Mouse (Mus musculus) forebrain, embryonic 15.5 days (tissue): ENCODE measurements at regions not wholly inside any gene's neighbourhood (a gene's known extent, or its start where the extent isn't known, plus 50 kb on each side); places are given as distances from the start of the nearest gene placed in this dataset.
A peak's percentile ranks its signal among the peaks of the same experiment; 100 is the strongest.

Source experiments
- ATAC-seq: fragments of 200-750 bp; cut with Nextera tagmentation; replicated peaks from 2 replicates; pipeline ENCODE4 v1.8.0; 2017; ENCODE audit warnings: mild to moderate bottlenecking, moderate TSS enrichment, moderate library complexity
- H3K27ac ChIP-seq: fragments of 300-500 bp; sonication (generic); replicated peaks from 2 replicates; pipeline ENCODE4 v1.5.1; 2015; ENCODE audit warnings: mild to moderate bottlenecking, inconsistent platforms
- H3K27me3 ChIP-seq: fragments of 300-500 bp; sonication (generic); 2 replicates; pipeline ENCODE4 v1.6.1; 2015; ENCODE audit warnings: inconsistent platforms
- H3K36me3 ChIP-seq: fragments of 300-500 bp; sonication (generic); 2 replicates; pipeline ENCODE4 v1.6.1; 2015; ENCODE audit warnings: mild to moderate bottlenecking, inconsistent platforms
- H3K4me1 ChIP-seq: fragments of 300-500 bp; sonication (generic); 2 replicates; pipeline ENCODE4 v1.6.1; 2015; ENCODE audit warnings: inconsistent platforms
- H3K4me2 ChIP-seq: fragments of 300-500 bp; sonication (generic); replicated peaks from 2 replicates; pipeline ENCODE4 v1.6.1; 2015; ENCODE audit warnings: mild to moderate bottlenecking, inconsistent platforms
- H3K4me3 ChIP-seq: fragments of 300-500 bp; sonication (generic); 2 replicates; pipeline ENCODE4 v1.5.1; 2015; ENCODE audit warnings: mild to moderate bottlenecking, inconsistent platforms
- H3K9ac ChIP-seq: fragments of 300-500 bp; sonication (generic); replicated peaks from 2 replicates; pipeline ENCODE4 v1.6.1; 2015; ENCODE audit warnings: mild to moderate bottlenecking, inconsistent platforms
- H3K9me3 ChIP-seq: fragments of 300-500 bp; sonication (generic); 2 replicates; pipeline ENCODE4 v1.6.1; 2016; ENCODE audit warnings: inconsistent platforms
- WGBS: fragments of 180-500 bp; shearing (Covaris S2); methylation state at CpG from one replicate; pipeline ENCODE4 v1.1.7; 2015; ENCODE audit warnings: mixed read lengths; 5-methylcytosine and 5-hydroxymethylcytosine counted together

DNA sequence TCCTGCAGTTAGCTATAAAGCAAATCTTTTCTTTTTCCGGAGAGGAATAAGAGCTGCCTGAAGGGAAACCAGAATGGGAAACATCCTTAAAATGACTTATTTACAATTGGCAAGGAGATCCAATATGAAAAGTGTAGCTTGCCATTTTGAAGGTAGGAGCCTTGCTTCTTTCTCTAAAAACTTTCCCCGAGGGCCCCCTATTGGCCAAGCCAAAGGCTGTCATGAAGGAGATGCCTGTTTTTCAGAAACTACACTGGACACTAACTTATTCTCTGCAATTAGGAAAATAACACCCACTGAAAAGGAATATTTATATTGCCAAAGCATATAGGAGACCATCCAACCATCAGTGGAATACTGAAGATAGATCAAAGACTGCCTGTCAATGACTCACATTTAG is 312.8 kb upstream of the Thrb start:
- no peak overlapping the region for H3K4me3 ChIP-seq
- no peaks in the 10 kb centered on the region for H3K4me1 ChIP-seq
- H3K36me3 ChIP-seq, result no peaks in the 10 kb centered on the region
- WGBS, result 74% methylated on average over 2 of the region's 2 CpGs
- no peaks in the 10 kb centered on the region for H3K27me3 ChIP-seq
- no peaks in the 10 kb centered on the region for H3K9me3 ChIP-seq
- ATAC-seq, result no peak
- no peak overlapping the region for H3K9ac ChIP-seq
- H3K27ac ChIP-seq, result no peak overlapping the region
- H3K4me2 ChIP-seq, result no peak overlapping the region

DNA sequence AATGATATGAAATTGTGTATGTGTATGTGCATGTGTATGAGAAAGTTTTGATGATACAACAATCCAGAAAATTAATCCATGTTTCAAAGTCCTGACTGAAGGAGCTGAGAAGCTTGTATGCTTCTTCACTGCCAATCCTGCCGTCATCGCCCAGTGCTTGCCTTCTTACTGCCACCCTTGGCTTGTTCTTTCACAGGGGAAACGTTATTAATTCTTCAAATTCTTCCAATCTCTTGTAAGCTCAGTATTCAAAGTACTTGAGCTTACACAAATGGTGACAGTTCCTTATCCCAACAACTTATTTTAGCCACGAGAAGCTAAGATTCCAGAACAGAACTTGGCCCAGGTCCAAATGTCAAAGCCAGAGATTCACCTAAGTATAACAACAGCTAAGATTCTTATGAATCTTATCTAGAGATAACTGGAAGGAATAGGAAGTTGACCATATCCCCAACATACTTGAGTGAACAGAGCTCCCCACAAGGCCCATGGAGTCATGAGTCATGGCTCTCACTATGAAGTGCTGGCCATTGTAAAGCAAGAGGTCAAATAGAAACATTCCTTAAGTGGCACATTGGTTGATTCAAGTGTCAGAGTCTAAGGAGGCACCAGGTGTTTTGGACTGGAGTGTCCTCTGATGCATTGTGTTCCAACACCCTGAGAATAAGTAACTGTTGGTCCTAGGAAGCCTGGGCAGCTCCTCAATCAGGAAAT is 307.6 kb upstream of the Thrb start:
- ATAC-seq, result no peak
- Histone ChIP-seq H3K27ac (no peak overlapping the region), H3K36me3 (no peaks in the 10 kb centered on the region), H3K9me3 (no peaks in the 10 kb centered on the region), H3K4me3 (no peak overlapping the region), H3K9ac (no peak overlapping the region), H3K4me1 (no peaks in the 10 kb centered on the region), H3K27me3 (no peaks in the 10 kb centered on the region), H3K4me2 (no peak overlapping the region)
- WGBS, result 86% methylated on average over 4 of the region's 4 CpGs

DNA sequence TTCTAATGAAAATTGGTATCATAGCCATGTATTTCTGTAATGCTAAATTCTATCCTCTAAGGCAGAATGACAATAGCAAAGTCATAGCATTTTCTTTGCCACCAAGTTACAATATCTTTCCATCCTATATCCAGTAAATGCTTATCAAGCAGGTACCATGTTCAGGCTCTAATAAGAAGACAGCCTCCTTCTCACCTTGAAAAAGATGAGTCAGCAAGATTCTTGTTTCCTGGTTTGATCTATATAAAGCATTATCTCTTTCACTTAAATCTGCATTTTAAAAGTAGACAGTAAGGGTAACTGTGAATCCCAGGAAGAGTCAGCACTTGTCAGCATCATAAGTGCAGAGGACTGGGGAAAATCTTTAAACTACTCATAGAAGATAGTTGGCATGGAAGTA is 298.2 kb upstream of the Thrb start:
- H3K36me3 ChIP-seq, result no peaks in the 10 kb centered on the region
- H3K4me1 ChIP-seq, result no peaks in the 10 kb centered on the region
- H3K9me3 ChIP-seq, result no peaks in the 10 kb centered on the region
- H3K4me3 ChIP-seq, result no peak overlapping the region
- H3K9ac ChIP-seq, result no peak overlapping the region
- no peaks in the 10 kb centered on the region for H3K27me3 ChIP-seq
- ATAC-seq, result no peak
- no peak overlapping the region for H3K4me2 ChIP-seq
- no peak overlapping the region for H3K27ac ChIP-seq

DNA sequence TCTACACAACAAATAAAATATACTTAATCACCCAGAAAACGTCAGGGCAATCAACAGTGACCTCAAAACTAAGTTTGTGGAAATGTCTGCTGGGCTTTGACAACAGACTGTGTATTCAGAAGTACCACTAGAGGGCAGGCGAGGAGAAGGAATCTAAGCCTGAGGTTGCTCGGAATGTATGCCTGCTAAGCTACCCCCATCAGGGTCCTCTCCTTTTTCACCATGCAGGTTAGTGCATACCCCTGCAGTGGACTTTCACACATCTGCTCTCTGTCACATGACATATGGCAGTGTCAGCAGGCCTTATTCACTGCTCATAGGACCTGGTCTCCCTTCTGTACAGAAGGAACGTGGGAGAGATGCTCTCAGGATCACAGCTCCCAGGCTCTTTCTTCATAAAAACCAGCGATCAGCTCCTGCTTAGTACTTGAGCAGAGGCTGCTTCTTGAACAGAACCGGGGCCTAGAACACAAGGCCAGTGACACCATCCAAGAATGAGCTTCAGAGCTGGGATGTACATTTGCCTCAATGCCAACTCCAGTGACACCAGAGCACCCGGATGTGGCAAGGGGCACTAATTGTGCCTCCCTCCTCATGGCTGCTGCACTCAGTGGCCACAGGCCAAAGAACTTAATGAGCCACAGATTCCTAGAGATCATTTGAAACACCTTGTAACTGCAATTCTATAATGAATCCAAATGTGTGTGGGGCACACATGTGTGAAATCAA is 257.1 kb upstream of the Thrb start:
- no peak overlapping the region for H3K4me2 ChIP-seq
- no peak overlapping the region for H3K27ac ChIP-seq
- WGBS, result 35% methylated on average over 7 of the region's 7 CpGs
- H3K36me3 ChIP-seq, result no peaks in the 10 kb centered on the region
- no peaks in the 10 kb centered on the region for H3K27me3 ChIP-seq
- H3K4me3 ChIP-seq, result no peak overlapping the region
- no peaks in the 10 kb centered on the region for H3K4me1 ChIP-seq
- H3K9me3 ChIP-seq, result no peaks in the 10 kb centered on the region
- peak; percentile 92 for ATAC-seq
- H3K9ac ChIP-seq, result no peak overlapping the region

DNA sequence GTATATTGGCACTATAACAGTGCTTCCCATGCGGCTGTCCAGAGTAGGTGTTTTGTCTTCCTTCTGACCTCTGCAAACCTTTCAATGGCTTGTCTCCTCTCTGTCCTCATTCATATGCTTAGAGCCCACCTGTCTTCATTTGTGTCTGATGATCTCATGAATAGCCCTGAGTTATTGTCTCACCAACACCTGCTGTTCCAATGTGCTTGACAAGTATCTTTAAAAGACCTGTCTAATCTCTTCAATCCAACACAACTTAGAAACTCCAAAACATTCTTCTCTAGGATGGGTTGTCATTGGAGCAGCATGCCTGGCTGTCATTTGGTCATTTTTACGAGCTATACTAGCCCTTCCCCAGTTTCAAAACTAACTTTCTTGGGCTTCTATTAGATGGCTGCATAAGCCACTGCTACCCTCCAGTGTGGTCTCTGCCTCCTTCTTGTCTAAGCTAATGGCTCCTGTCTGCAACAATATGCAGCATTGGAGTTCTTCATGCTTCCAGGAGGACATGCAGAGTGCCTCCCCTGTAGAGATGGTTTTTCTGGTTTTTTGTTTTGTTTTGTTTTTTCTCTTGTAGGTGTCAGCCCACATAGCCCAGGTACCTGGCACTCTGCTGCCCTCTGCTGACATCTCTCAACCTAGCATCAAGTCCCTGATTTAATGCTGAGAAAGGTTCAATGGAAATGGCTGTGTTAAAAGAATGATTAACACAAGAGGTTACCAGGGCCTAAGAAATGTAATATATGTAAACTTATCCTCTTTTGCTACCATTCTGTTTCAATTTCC is 254.3 kb upstream of the Thrb start:
- H3K4me3 ChIP-seq, result no peak overlapping the region
- peak; percentile 24; the same call in 1 of the 2 replicates for ATAC-seq
- no peaks in the 10 kb centered on the region for H3K36me3 ChIP-seq
- no peaks in the 10 kb centered on the region for H3K9me3 ChIP-seq
- H3K4me2 ChIP-seq, result no peak overlapping the region
- H3K9ac ChIP-seq, result no peak overlapping the region
- no peaks in the 10 kb centered on the region for H3K27me3 ChIP-seq
- H3K4me1 ChIP-seq, result no peaks in the 10 kb centered on the region
- 65% methylated on average over 2 of the region's 2 CpGs for WGBS
- no peak overlapping the region for H3K27ac ChIP-seq

DNA sequence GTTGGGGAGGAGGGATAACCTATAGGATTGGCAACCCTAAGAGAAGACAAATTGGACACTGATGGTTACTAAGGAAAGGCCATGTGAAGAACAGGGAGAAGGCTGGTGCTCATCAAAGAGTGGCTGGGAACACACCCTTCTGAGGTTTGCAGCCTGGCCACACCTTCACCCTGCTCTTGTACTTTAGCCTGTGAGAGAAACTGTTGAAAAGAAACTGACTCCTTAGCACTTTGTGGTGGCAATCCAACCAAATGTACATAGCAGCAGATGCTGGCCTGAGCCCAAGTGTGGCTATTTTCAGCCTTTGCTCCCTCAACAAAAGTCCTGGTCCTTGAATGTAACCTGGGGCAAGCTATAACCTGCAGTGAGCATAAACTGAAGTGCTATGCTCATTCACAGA is 253.2 kb upstream of the Thrb start:
- Histone ChIP-seq H3K27me3 (no peaks in the 10 kb centered on the region), H3K9me3 (no peaks in the 10 kb centered on the region), H3K4me1 (no peaks in the 10 kb centered on the region), H3K9ac (no peak overlapping the region), H3K4me2 (no peak overlapping the region), H3K27ac (no peak overlapping the region), H3K36me3 (no peaks in the 10 kb centered on the region), H3K4me3 (no peak overlapping the region)
- no peak for ATAC-seq

DNA sequence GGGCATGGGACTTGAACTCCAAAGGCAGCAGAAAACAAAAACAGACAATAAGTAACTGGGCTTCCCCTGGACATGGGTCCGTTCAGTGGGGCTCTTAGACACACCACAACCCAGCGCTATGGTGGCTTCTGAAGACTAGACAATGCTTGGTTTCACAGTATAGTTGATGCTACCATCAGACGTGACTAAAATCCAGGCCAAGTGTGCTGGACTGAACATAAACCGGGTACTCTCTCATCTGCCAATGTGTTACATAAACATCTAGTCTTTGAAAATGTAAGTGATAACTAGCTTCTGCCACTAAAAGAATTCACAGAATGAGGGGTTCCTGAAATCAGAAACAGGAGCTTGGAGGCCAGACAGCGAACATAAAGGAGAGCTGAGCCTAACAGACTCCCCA is 251.7 kb upstream of the Thrb start:
- Histone ChIP-seq H3K4me1 (no peaks in the 10 kb centered on the region), H3K27ac (no peak overlapping the region), H3K36me3 (no peaks in the 10 kb centered on the region), H3K9ac (no peak overlapping the region), H3K27me3 (no peaks in the 10 kb centered on the region), H3K4me3 (no peak overlapping the region), H3K4me2 (no peak overlapping the region), H3K9me3 (no peaks in the 10 kb centered on the region)
- 83% methylated on average over 5 of the region's 5 CpGs for WGBS
- ATAC-seq, result no peak

DNA sequence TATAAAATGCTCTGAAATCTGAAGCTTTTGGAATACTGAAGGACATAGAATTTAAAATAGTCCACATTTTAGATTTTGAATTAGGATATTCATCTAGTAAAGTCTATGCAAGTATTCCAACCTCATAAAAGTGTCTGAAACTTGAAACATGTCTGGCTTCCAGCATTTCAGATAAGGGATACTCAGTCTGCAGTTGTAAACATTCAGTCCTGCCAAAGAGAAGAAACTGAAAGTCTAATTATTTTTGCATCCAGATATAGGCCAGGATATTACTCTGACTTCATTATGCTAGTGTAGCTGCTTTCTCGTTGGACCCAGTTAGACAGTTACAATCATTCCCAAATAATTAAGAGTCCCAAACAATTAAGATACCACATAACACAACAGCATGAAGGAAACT is 251.2 kb upstream of the Thrb start:
- no peaks in the 10 kb centered on the region for H3K27me3 ChIP-seq
- no peaks in the 10 kb centered on the region for H3K36me3 ChIP-seq
- H3K9me3 ChIP-seq, result no peaks in the 10 kb centered on the region
- H3K4me2 ChIP-seq, result no peak overlapping the region
- no peak overlapping the region for H3K9ac ChIP-seq
- H3K27ac ChIP-seq, result no peak overlapping the region
- no peaks in the 10 kb centered on the region for H3K4me1 ChIP-seq
- 49% methylated on average over 1 of the region's 1 CpGs for WGBS
- H3K4me3 ChIP-seq, result no peak overlapping the region
- no peak for ATAC-seq

DNA sequence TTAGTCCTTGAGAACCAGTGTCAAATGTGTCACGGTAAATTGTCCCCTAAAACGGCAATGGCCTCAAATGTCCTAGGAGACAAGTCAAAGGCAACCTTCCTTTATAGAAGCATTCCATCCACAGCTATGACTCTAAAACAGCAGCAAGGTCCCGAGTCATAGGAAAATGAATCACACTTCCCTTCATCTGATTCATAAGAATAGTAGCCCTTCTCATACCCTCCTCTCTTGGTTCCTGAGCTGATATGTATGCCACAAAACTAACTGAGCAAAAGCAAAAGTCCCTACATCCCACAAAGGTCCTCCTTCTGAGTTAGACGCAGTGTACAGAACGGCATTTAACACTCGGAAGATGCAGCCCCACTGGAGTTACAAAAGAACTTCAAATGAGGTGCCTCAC is 250.6 kb upstream of the Thrb start:
- Histone ChIP-seq H3K9ac (no peak overlapping the region), H3K27ac (no peak overlapping the region), H3K9me3 (no peaks in the 10 kb centered on the region), H3K36me3 (no peaks in the 10 kb centered on the region), H3K4me1 (no peaks in the 10 kb centered on the region), H3K27me3 (no peaks in the 10 kb centered on the region), H3K4me3 (no peak overlapping the region), H3K4me2 (no peak overlapping the region)
- whole genome bisulfite sequencing, result 93% methylated on average over 6 of the region's 6 CpGs
- ATAC-seq, result no peak

DNA sequence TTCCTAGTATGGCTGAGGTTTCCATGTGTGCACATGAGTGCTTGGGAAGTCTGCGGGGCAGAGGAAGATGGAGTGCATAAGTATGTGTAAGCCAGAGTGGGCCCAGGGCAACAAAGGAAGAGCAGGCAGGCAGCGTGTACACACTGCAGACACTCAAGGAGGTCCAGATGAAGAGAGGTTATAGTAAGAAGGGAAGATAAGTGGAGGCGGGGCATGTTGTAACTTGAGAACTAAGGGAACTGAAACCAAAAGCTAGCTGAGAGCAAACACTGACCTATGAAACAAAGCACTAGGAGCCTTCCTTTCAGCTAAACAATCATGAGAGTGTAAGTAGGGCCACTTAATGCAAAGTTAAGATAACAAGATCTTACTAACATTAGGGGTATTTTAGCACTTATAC is 249.3 kb upstream of the Thrb start:
- Histone ChIP-seq H3K27ac (no peak overlapping the region), H3K4me3 (no peak overlapping the region), H3K9me3 (no peaks in the 10 kb centered on the region), H3K4me2 (no peak overlapping the region), H3K9ac (no peak overlapping the region), H3K4me1 (no peaks in the 10 kb centered on the region), H3K27me3 (no peaks in the 10 kb centered on the region), H3K36me3 (no peaks in the 10 kb centered on the region)
- ATAC-seq, result no peak
- 33% methylated on average over 3 of the region's 3 CpGs for WGBS

DNA sequence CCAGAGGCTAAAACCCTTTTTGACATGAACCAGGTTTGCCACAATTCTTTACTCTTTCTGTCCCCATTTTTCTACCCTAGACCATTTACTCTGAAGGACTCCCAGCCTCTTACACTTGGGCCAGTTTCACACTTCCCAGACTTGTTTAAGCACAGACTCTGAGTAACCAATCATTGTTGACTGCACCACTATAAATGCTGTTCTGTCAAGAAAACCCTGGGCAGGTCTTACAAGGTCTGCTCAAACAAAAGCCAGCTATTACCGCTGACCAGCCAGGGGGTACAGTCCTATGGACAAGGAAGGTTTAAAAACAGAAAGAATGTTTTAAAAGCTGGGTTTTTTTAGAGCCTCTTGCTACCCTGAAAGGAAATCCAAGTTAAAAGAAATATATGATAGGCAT is 248.8 kb upstream of the Thrb start:
- H3K27me3 ChIP-seq, result no peaks in the 10 kb centered on the region
- H3K4me1 ChIP-seq, result no peaks in the 10 kb centered on the region
- no peak overlapping the region for H3K4me2 ChIP-seq
- WGBS, result 44% methylated on average over 1 of the region's 1 CpGs
- H3K27ac ChIP-seq, result no peak overlapping the region
- ATAC-seq, result no peak
- no peaks in the 10 kb centered on the region for H3K36me3 ChIP-seq
- no peak overlapping the region for H3K9ac ChIP-seq
- no peak overlapping the region for H3K4me3 ChIP-seq
- H3K9me3 ChIP-seq, result no peaks in the 10 kb centered on the region

DNA sequence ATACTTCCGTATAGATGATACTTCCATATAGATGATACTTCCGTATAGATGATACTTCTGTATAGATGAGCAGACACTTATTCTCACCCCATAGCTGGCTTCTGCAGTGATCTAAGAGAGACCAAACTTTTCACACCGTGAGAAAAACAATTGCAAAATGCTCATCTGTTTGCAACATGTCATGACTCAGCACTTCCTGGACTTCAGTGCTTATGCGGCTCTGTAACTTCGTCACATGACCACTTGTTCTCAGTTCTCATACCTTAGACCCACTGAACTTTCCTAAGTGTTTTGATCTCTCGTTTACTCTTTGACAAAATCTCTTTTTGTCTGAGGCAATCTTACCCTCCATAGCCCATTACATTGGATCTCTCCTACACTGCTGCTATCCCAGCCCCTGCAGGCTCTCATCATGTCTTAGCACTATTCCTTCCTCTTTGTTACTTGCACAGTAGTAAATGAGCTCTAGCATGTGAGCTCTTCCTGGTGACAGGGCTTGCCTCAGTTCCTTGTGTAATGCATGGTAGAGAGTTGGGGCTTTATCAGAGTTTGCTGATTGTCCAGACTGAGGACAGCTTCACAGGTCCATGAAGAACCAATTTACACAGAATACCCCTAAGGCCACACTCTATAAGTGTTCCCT is 245.7 kb upstream of the Thrb start:
- Histone ChIP-seq H3K9ac (no peak overlapping the region), H3K4me1 (no peaks in the 10 kb centered on the region), H3K4me3 (no peak overlapping the region), H3K36me3 (no peaks in the 10 kb centered on the region), H3K27me3 (no peaks in the 10 kb centered on the region), H3K27ac (no peak overlapping the region), H3K9me3 (no peaks in the 10 kb centered on the region), H3K4me2 (no peak overlapping the region)
- no peak for ATAC-seq
- WGBS, result 87% methylated on average over 6 of the region's 6 CpGs
